Mouse (Mus musculus): Measurements from ENCODE around the gene Pdss2.

Gene Pdss2

DNA sequence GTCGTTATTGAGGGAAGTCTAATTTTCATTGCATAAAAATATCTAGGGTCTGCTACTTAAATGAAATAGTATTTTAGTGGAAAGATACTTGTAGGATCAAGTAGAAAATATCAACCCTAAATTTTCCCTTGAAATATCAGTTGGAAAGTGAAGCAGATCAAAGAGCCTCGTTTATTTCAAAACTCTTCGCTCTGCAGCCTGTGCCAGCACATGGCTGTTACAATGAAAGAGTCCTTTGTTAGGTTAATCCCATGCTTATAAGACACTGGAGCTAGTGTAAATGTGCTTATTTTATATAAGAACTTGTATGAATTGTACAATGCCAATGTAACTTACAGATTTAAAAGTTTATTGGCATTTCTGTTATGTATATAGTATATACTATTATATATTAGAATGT, 51.8 kb downstream of the Pdss2 start:
- Histone ChIP-seq H3K36me3 (ENCODE audit: control insufficient read depth, insufficient read depth, low read length, poor library complexity, severe bottlenecking) (no peaks in the 10 kb centered on the region), H3K27me3 (ENCODE audit: control insufficient read depth, insufficient read depth, low read length, poor library complexity, severe bottlenecking) (no peaks in the 10 kb centered on the region)
- no peak for DNase-seq (ENCODE audit: low read depth, low spot score)

DNA sequence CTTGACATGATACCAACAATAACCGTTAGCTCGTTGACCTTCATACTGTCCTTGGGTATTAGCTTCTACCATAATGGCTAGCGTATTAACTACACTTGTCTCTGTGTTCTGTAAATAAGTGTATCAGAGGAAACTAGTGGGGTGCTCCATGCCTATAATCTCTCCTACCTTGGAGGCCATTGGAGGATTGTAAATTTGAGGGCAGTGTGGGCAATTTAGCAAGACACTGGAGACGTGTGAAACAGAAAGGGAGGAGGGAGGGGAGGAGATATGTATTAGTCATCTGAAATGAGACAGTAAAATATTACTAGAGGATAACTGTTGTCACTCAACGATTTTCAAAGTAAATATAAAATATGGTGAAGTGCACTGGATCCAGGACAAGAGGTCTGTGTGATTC, 54.2 kb downstream of the Pdss2 start:
- Histone ChIP-seq H3K27me3 (ENCODE audit: control insufficient read depth, insufficient read depth, low read length, poor library complexity, severe bottlenecking) (no peaks in the 10 kb centered on the region), H3K36me3 (ENCODE audit: control insufficient read depth, insufficient read depth, low read length, poor library complexity, severe bottlenecking) (no peaks in the 10 kb centered on the region)
- no peak for DNase-seq (ENCODE audit: low read depth, low spot score)

DNA sequence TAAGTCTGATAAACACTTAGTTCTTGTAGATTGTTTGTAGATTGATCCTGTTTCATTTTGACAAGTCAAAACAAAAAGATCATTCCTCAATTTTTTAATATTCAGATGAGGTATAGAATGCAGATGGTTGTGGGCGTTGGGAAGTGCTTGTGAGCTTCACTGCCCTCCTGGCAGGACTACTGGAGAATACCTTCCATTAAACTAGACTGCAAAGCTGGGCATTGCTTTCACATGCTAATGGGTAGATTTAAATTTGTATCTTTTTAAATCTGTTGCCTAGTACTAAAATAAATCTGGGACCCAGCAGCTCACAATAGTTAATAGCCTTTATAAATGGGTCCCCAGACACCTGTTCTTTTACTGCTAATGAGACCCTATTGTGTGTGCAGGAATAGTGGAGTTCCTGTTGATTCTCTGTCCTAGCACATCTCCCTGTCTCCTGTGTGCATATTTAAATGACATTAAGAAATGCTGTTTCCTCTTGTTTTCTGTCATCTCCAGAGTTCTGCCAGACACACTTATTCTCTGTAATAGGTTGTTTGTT, 54.9 kb downstream of the Pdss2 start:
- DNase-seq (ENCODE audit: low read depth, low spot score): no peak
- Histone ChIP-seq H3K27me3 (ENCODE audit: control insufficient read depth, insufficient read depth, low read length, poor library complexity, severe bottlenecking) (no peaks in the 10 kb centered on the region), H3K36me3 (ENCODE audit: control insufficient read depth, insufficient read depth, low read length, poor library complexity, severe bottlenecking) (no peaks in the 10 kb centered on the region)

DNA sequence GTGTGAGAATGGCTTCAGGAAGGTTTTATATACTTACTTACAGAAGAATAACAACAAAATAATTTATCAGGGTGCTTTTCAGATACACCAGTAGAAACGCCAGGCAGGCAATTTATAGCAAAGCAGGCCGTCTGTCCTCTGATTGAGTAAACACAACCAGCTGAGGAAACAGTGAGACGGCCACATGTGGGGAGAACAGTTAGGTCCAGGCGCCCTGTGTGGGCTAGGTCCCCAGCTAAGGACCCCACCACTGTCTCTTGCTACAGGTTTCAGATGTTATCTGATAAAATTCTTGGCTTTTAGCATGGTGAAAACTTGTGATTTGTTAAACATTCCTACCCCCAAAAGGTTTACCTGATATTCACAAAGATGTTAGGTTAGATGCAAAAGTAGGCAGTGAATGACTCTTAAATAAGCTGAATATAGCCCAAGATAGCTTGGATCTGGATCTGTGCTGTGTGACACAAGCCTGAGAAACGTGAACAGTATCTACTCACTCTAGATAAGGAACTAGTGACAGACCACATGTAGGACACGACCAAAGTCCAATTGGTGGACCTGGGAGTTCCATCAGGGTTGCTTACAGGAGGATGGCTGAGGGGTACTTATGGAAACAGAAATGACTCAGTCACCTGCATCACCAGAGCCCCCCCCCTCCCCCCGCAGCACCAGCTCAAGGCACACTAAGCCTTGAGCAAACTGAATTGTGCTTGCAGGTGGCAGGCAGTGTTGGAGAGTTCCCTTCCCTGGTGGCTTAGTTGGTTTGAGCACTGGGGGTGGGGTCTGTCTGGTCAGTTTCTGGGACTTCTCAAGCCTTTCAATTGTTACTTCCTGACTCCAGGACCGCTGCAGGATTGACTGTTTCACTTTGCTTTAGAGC, 56.2 kb downstream of the Pdss2 start:
- Histone ChIP-seq H3K36me3 (ENCODE audit: control insufficient read depth, insufficient read depth, low read length, poor library complexity, severe bottlenecking) (no peaks in the 10 kb centered on the region), H3K27me3 (ENCODE audit: control insufficient read depth, insufficient read depth, low read length, poor library complexity, severe bottlenecking) (no peaks in the 10 kb centered on the region)
- no peak for DNase-seq (ENCODE audit: low read depth, low spot score)

DNA sequence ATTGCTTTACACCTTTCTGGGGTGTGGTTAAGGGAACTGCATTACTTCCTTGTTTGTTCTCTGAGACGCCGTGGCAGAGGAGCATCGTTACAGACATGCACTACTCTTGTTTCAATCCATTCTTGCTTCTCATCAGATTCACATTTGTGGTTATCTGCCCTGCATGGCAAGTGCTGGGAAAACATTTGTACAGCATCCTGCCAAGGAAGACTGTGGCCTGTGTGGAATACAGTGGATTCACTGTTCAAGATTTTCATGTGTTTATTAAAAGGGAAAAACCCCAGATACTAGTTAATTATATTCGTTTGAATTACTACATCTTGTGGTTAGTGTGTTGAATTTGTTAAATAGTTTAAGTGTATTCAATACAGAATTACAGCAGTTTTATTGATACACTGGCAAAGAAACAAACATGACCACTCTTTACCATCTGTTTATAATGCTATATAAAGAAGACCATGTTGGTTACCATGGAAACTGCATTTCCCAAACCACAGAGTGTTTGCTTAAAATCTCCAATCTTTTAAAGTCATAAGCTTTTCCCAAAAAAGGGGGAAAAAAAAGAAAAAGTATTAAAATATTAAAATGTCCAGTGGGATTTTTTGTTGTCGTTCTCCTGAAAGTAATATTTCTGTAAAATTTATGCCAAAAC, 58.5 kb downstream of the Pdss2 start:
- Histone ChIP-seq H3K27me3 (ENCODE audit: control insufficient read depth, insufficient read depth, low read length, poor library complexity, severe bottlenecking) (no peaks in the 10 kb centered on the region), H3K36me3 (ENCODE audit: control insufficient read depth, insufficient read depth, low read length, poor library complexity, severe bottlenecking) (no peaks in the 10 kb centered on the region)
- DNase-seq (ENCODE audit: low read depth, low spot score): no peak

DNA sequence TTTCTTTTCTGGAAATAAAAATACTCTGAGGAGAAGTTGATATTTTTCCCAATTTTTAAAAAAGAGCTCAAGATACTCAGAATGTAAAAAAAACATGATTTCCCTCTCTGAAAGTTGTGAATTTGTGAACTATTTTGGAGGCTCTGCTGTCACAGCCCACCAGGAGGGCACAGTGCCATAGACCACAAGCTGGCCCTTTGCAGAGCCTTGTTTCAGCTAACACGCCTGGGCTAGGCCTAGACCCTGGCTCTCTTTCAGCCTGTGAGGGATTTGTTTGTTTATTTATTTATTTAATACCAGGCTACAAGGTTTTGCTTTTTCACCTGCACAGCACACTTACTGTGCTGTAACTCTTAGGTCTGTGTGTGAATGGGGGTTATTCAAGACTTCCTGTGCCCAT, 64.3 kb downstream of the Pdss2 start:
- no peaks in the 10 kb centered on the region for H3K27me3 ChIP-seq (ENCODE audit: control insufficient read depth, insufficient read depth, low read length, poor library complexity, severe bottlenecking)
- DNase-seq (ENCODE audit: low read depth, low spot score): no peak
- no peaks in the 10 kb centered on the region for H3K36me3 ChIP-seq (ENCODE audit: control insufficient read depth, insufficient read depth, low read length, poor library complexity, severe bottlenecking)

DNA sequence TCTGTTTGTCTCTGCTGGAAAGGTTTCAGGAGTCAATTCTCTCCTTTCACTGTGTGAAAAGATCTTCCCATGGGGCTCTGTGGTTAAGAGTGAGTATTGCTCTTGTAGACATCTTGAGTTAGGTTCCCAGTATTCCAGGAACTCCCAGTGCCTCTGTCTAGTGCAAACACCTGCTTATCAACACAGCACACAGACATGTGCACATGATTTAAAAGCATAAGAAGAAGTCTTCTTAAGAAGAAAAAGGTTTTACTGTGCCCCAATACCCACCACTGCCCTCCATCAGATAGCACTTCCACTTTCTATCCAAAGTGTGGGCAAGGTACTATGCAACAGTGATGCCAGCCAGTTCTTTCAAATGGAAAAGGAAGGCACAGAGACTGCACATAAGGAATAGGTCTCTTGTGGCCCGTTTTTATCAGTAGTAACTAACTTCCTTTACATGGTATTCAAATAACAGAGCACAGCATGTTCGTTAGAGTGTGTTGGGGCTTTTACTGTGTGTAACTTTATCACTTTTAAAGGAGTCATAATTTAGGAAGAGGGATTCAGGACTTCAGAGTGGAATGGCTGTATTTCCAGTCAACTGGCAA, 69.4 kb downstream of the Pdss2 start:
- no peaks in the 10 kb centered on the region for H3K27me3 ChIP-seq (ENCODE audit: control insufficient read depth, insufficient read depth, low read length, poor library complexity, severe bottlenecking)
- no peak for DNase-seq (ENCODE audit: low read depth, low spot score)
- no peaks in the 10 kb centered on the region for H3K36me3 ChIP-seq (ENCODE audit: control insufficient read depth, insufficient read depth, low read length, poor library complexity, severe bottlenecking)

DNA sequence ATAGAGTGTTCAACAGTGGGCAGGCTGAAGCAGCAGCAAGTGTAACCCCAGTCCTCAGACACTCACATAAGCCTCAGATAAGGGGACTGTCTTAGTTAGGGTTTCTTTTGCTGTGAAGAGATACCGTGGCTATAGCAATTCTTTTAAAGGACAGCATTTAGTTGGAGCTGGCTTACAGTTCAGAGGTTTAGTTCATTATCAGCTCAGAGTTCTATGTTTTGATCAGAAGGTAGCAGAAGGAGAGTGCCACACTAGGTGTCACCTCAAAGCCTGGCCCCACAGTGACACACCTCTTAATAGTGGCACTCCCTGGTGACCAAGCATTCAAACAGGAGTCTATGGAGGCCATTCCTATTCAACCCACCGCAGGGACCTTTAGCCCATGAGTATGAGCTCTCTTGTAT, 70.0 kb downstream of the Pdss2 start:
- DNase-seq (ENCODE audit: low read depth, low spot score): no peak
- Histone ChIP-seq H3K27me3 (ENCODE audit: control insufficient read depth, insufficient read depth, low read length, poor library complexity, severe bottlenecking) (no peaks in the 10 kb centered on the region), H3K36me3 (ENCODE audit: control insufficient read depth, insufficient read depth, low read length, poor library complexity, severe bottlenecking) (no peaks in the 10 kb centered on the region)

DNA sequence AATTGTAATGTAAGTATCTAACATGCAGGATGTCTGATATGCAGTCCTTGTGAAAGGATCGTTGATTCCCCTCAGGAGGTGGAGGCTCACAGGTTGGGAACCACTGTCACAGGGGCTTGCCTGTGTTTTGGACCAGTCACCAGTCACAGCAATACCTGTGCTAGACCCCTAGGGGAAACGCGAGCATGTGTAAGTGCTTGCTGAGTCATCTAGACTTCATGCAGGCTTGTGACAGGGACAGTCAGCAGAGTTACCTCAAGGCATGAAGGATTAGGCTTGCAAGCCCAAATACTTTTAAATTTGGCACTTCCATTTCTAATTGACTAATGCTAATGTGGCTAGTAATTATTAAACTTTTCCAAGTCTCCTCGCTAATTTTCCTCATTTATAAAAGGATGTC, 71.2 kb downstream of the Pdss2 start:
- no peaks in the 10 kb centered on the region for H3K27me3 ChIP-seq (ENCODE audit: control insufficient read depth, insufficient read depth, low read length, poor library complexity, severe bottlenecking)
- peak; percentile 3 for DNase-seq (ENCODE audit: low read depth, low spot score)
- no peaks in the 10 kb centered on the region for H3K36me3 ChIP-seq (ENCODE audit: control insufficient read depth, insufficient read depth, low read length, poor library complexity, severe bottlenecking)

DNA sequence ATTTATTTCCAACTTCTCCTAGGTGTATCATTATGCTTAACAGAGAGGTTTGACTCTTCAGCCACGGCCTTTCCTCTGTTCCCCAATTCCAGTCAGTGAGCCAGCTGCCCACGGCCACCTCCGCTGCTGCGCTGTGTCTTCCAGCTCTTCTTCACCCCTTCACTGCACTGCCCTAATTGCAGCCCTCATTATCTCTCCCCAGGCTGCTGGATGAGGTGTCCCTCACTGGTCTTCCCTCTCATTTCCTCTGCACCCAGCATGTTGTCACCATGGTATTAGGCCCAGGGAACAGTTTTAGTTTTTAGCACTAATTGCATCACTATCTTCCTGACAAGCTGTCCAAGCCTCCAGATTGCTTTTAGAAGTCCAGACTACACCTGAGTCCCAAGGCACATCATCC, 73.0 kb downstream of the Pdss2 start:
- Histone ChIP-seq H3K27me3 (ENCODE audit: control insufficient read depth, insufficient read depth, low read length, poor library complexity, severe bottlenecking) (no peaks in the 10 kb centered on the region), H3K36me3 (ENCODE audit: control insufficient read depth, insufficient read depth, low read length, poor library complexity, severe bottlenecking) (no peaks in the 10 kb centered on the region)
- no peak for DNase-seq (ENCODE audit: low read depth, low spot score)

DNA sequence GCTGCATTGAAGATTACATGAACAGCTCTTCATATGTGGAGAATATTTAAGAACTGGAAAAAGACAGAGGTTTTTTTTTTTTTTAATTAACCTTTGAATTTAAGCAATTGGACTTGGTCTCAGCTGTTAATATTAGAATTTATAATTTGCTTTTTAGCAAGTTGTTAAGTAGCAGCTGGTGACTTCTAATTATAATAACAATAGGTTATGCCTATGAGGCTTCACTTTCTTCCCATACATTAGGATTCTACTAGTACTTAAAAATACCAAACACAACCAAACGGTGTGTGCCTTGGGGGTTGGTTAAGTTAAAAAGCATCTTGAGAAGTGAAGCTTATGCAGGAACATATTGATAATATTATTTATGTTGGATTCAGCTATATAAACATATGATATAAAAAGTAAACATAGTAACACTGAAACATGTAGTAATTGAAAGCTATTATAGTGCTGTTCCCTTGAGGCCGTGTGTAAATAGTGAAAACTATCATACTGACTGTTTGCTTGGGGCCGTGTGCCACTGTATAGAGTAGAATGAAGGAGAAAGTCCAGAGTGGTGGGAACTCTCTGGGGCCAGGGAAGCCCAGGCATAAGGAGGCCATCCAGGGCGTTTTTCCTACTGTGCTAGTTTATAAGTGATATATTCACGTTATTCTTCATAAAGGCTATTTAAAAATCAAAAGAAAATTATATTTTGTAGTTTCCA, 87.0 kb downstream of the Pdss2 start:
- no peaks in the 10 kb centered on the region for H3K27me3 ChIP-seq (ENCODE audit: control insufficient read depth, insufficient read depth, low read length, poor library complexity, severe bottlenecking)
- peaks cover 2% of the 10 kb centered on the region; the same call in 1 of the 2 replicates for H3K36me3 ChIP-seq (ENCODE audit: control insufficient read depth, insufficient read depth, low read length, poor library complexity, severe bottlenecking)
- DNase-seq (ENCODE audit: low read depth, low spot score): no peak

DNA sequence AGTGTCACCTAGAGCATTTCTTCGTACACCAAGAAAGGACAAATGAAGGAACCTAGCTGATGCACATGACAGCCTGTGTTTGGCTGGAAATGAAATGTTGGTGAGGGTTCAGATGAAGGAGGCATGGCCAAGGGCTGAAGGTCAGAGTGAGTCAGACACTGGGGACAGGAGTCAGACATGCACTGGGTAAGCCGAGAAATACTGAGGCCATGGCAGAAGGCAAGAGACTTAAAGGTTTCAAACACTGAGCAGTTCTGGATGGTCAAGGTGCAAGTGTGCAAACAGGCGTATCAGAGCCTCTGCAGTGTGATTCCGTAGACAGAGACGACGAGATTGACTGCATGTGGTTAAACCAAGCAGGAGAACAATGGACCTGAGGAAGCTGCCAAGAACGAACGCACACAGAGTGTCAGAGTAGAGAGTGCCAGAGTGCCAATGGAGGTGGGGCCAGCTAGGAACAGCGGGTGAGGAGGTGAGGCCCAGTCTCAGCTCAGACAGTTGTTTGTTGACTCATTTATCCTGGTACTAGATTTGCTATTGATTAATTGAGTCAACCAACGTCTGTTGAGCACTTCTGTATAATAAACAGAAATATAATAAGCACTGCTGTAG, 89.6 kb downstream of the Pdss2 start:
- DNase-seq (ENCODE audit: low read depth, low spot score): no peak
- Histone ChIP-seq H3K27me3 (ENCODE audit: control insufficient read depth, insufficient read depth, low read length, poor library complexity, severe bottlenecking) (no peaks in the 10 kb centered on the region), H3K36me3 (ENCODE audit: control insufficient read depth, insufficient read depth, low read length, poor library complexity, severe bottlenecking) (no peaks in the 10 kb centered on the region)

DNA sequence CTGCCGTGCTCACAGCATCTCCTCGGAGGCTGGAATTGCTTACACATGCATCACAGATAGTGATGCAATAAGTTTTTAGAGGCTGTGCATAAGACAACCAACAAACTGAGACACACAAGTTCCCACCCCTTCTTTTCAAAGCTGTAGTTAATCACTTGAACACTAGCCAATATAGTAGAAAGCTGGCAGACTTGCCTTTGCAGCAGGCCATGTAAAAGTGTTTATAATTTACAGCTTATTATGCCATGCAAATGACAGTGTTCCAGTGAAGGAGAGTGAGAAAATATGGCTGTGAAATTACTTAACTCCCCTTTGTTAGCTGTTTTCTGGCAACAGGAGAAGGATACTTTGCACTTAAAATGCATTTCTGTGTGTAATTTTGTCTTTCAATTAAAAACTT, 90.9 kb downstream of the Pdss2 start:
- H3K36me3 ChIP-seq (ENCODE audit: control insufficient read depth, insufficient read depth, low read length, poor library complexity, severe bottlenecking): no peaks in the 10 kb centered on the region
- no peak for DNase-seq (ENCODE audit: low read depth, low spot score)
- H3K27me3 ChIP-seq (ENCODE audit: control insufficient read depth, insufficient read depth, low read length, poor library complexity, severe bottlenecking): no peaks in the 10 kb centered on the region

DNA sequence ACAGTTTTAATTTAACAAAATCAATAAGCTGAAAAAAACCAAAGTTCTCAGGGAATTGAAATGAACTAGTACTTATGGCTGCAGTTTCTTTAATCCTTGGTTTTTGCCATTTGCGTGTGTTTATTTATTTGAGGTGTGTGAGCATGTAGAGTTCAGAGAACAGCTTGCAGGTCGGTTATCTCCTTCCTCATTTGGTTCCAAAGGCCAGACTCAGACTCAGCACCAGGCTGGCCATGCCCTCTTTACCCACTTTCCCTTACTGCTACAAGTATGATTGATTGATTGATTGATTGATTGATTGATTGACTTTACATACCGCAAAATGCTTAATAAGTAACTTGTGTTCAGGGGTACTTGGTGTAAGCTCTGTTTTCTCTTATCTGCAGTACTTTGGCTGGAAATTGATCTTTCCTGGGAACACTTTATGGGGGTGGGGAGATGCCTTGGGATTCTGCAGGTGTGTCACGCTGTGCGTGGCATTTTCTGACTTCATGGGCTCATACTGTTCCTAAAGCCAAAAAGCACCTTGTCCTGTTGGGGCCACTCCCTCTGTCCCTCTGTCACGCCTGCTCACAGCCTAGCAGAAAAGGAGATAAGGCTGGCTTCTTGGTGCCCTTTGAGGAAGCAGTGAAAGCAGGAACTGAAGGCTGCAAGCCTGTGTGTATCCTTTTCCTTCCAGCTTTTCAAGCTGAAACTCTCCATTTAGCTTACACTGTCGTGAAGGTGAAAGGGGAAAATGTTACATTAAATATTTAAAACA, 91.6 kb downstream of the Pdss2 start:
- Histone ChIP-seq H3K36me3 (ENCODE audit: control insufficient read depth, insufficient read depth, low read length, poor library complexity, severe bottlenecking) (no peaks in the 10 kb centered on the region), H3K27me3 (ENCODE audit: control insufficient read depth, insufficient read depth, low read length, poor library complexity, severe bottlenecking) (no peaks in the 10 kb centered on the region)
- DNase-seq (ENCODE audit: low read depth, low spot score): no peak

All from splenic B cell, adult 2 months (primary cell).